Mouse (Mus musculus) layer of hippocampus, postnatal 14 days (tissue): Measurements from ENCODE around the gene Olfr1449. TPM values are rescaled to one million over a fixed set of nuclear protein-coding genes. Genes with fewer than 3 reads are reported as not detected.
"Not testable (repeated sequence)": the region's sequence is repeated elsewhere in the genome, so short reads cannot be mapped to it uniquely, and the experiment has no call there.

Experiments used
- DNase-seq, 2 experiments: peaks; one replicate each; pipeline ENCODE4 v3.0.0; 2021 to 2022; ENCODE audit warnings: low spot score in 2 of 2, mixed read lengths in 1 of 2
- long read RNA-seq, 2 experiments: library from polyadenylated mRNA; stranded (forward); transcript quantifications; one replicate each; pipeline ENCODE4 v2.0.0; 2021
- total RNA-seq, 2 experiments: library from RNA; stranded (reverse); gene quantifications; 2 replicates each; pipeline ENCODE4 v1.2.3; 2021

Gene Olfr1449
- total RNA-seq: not detected
- long read RNA-seq, experiment 1: 0 reads
- long read RNA-seq, experiment 2: 0 reads

- DNase-seq: no peak
These were observed at the start of gene Olfr1449 for GRCm38 (mm10) chr19:12930540-12930939. Olfr1449 (plus strand) TSS chr19:12930840.

- DNase-seq: no peak
These were observed 47.1 kb upstream of the Olfr1449 start, which contains the start of gene Olfr1445 for GRCm38 (mm10) chr19:12883555-12883954. Olfr1445 (plus strand) TSS chr19:12883855.

- no peak for DNase-seq
These were observed 37.2 kb upstream of the Olfr1449 start, which contains the start of gene Olfr1446 for GRCm38 (mm10) chr19:12893424-12893823. Olfr1446 (minus strand) TSS chr19:12893524.

- DNase-seq: no peak
These were observed 27.0 kb upstream of the Olfr1449 start, which contains the start of gene Olfr1447 for GRCm38 (mm10) chr19:12903643-12904042. Olfr1447 (minus strand) TSS chr19:12903743.

- DNase-seq: no peak
These were observed 6.3 kb upstream of the Olfr1449 start, which contains the start of gene Olfr1448 for GRCm38 (mm10) chr19:12924319-12924718. Olfr1448 (minus strand) TSS chr19:12924419.

GRCm38 (mm10) chr19:12949958-12950357 lies 19.3 kb downstream of the Olfr1449 start, which contains the start of gene Olfr1450:
Olfr1450 (plus strand) TSS chr19:12950258.
- no peak for DNase-seq

GRCm38 (mm10) chr19:12970082-12970481 lies 39.4 kb downstream of the Olfr1449 start:
- not testable (repeated sequence) for DNase-seq

Other genes starting within 250 kb of the Olfr1449 start
- not detected for gene Keg1, start 235.1 kb upstream of the Olfr1449 start, total RNA-seq
- gene Cntf, start 165.2 kb upstream of the Olfr1449 start, total RNA-seq: 1 to 10 TPM; 3.0 to 4.7 TPM
- 10 to 100 TPM; 89.1 to 95.0 TPM for gene Zfp91, start 134.7 kb upstream of the Olfr1449 start, total RNA-seq
- gene Lpxn, start 134.6 kb upstream of the Olfr1449 start, total RNA-seq: 1 to 10 TPM; 1.9 to 2.0 TPM
- gene Gm5244, start 84.2 kb upstream of the Olfr1449 start, total RNA-seq: not detected
- gene Olfr1444, start 73.6 kb upstream of the Olfr1449 start, total RNA-seq: not detected
- gene Olfr1445, start 47.0 kb upstream of the Olfr1449 start, total RNA-seq: not detected
- gene Olfr1446, start 37.3 kb upstream of the Olfr1449 start, total RNA-seq: not detected
- gene Olfr1447, start 27.1 kb upstream of the Olfr1449 start, total RNA-seq: not detected
- not detected for gene Olfr1448, start 6.4 kb upstream of the Olfr1449 start, total RNA-seq
- not detected for gene Olfr1450, start 19.4 kb downstream of the Olfr1449 start, total RNA-seq
- gene Olfr1451, start 64.2 kb downstream of the Olfr1449 start, total RNA-seq: not detected
- gene Olfr1453, start 97.5 kb downstream of the Olfr1449 start, total RNA-seq: not detected
- gene Olfr1454, start 129.8 kb downstream of the Olfr1449 start, total RNA-seq: not detected
- not detected for gene Olfr1457, start 167.1 kb downstream of the Olfr1449 start, total RNA-seq
- not detected for gene Olfr1458, start 175.9 kb downstream of the Olfr1449 start, total RNA-seq
- under 1 TPM; 0.09 to 0.10 TPM for gene Olfr1459, start 218.7 kb downstream of the Olfr1449 start, total RNA-seq
- not detected for gene Olfr1461, start 232.2 kb downstream of the Olfr1449 start, total RNA-seq